Mouse (Mus musculus) CH12F3 (cell line): ENCODE results near the gene Fut1.

ENCODE experiments used
- in situ Hi-C: fragments of 300-500 bp; cut with MboI; formaldehyde crosslinking; loops from 2 replicates; pipeline ENCODE4 v1.14.3; 2020; ENCODE audit warnings: low sequenced_read_pairs

Fut1 gene

DNA sequence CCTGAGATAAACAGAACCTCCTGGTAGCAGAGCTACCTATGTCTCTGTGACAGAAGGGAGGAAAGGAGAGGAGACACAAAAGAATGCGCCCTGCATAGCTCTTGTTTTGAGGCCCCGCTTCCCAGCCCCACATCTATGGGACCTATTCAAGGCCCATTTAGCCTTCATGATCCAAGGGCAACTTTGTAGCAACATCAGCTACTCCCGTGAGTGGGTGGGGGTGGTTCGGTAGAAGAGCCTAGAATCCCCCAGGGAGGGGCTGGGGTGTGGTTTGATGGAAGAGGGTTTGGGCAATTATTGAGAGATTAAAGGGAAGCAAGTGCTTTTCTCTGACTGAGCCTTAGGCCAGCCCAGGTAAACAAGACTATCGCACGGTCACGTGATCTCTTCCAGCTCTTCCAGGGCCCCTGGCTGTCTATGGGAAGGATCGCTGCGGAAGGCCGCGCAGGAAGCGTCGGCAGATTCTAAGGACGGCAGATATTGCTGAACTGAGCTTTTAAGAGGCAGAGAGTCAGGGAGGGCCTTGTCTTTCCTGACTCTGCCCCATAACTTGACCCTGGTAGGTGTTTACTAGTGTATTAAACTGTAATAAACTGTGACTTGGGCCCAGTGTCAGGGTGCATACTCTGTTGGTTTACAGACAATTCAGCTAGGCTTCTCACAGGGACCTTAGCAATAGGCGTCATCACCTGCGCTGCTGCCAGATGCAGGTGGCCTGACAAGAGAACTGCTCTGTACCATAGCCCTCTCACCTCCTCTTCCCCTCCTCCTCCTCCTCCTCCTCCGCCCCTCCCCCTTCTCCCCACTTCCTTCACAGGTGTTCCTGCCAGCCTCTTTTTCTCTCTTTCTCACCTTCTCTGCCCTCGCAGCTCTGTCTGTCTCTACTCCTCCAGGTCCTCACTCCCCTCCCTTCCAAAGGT, 17.9 kb upstream of the Fut1 start:
- in situ Hi-C loops = loop anchor here (10.0 kb wide), 1 partner anchor 86 kb away; the partner anchor contains the start of gene Ntn5

GRCm38 (mm10) chr7:45605704-45606289, 11.3 kb upstream of the Fut1 start:
- in situ Hi-C loops = no loop called here

- in situ Hi-C loops = no loop called here
Observed at GRCm38 (mm10) chr7:45609511-45609910, 7.6 kb upstream of the Fut1 start.

GRCm38 (mm10) chr7:45616277-45616676, 812 bp upstream of the Fut1 start:
- in situ Hi-C loops = no loop called here

DNA sequence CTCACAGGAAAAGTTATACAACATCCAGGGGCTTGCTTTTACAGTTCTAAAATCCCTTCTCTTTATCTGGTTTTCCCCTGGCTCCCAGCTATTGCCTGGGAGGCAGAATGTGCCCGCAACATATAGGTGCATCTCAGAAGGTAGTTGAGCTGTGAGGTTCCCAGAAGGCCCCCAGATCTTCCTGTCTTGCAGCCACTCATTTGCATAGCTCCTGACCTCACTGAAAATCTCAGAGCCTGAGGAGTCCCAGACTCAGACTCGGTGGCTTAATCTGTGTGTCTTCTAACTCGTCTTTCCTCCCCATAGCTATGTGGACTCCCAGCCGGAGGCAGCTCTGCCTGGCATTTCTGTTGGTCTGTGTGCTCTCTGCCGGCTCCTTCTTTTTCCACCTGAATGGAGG, 1.2 kb downstream of the Fut1 start:
- in situ Hi-C loops = no loop called here

GRCm38 (mm10) chr7:45619592-45619991, 2.5 kb downstream of the Fut1 start:
- in situ Hi-C loops = no loop called here

- in situ Hi-C loops = no loop called here
Observed at GRCm38 (mm10) chr7:45621443-45621842, 4.4 kb downstream of the Fut1 start, which contains the start of gene Izumo1. Gene Izumo1 (plus strand): TSS chr7:45621811.

GRCm38 (mm10) chr7:45623507-45623906, 6.4 kb downstream of the Fut1 start:
- in situ Hi-C loops = no loop called here

DNA sequence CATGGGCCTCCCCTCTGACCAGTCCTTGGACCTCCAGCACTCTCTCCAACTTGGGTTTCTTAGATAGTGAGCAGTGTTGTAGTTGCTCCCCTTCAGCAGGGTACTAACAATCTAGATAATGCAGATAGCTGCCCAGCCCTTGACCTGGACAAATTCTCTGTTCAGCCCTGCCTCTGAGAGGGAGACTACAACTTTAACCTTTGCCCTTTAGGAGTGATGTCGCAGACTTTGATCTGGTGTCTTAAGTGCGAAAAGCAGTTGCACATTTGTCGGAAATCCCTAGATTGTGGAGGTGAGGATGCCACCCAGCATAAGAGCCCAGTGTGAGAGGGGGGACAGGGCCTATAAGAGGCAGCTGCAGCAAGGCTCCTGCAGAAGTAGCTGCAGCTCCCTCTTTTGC, 7.6 kb downstream of the Fut1 start:
- in situ Hi-C loops = no loop called here

DNA sequence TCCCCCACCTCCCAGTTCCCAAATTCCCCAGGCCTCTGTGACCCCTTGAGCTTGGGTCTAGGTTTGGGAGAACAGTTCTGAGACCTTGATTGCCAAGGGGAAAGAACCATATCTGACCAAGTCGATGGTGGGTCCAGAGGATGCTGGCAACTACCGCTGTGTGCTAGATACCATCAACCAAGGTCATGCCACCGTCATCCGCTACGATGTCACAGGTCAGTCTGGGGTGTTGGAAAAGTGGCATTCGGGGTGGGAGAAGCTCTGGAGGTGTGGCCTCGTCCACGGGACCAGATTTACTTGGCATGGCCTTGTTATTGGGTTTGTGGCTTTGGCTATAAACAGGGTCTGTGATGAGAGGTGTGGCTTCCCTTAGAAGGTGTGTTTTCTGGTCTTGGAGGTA, 8.4 kb downstream of the Fut1 start:
- in situ Hi-C loops = no loop called here

GRCm38 (mm10) chr7:45626571-45627076, 9.5 kb downstream of the Fut1 start:
- in situ Hi-C loops = no loop called here

GRCm38 (mm10) chr7:45627261-45627660, 10.2 kb downstream of the Fut1 start, which contains the start of gene Rasip1:
Gene Rasip1 (plus strand): TSS chr7:45627488.
- in situ Hi-C loops = no loop called here

DNA sequence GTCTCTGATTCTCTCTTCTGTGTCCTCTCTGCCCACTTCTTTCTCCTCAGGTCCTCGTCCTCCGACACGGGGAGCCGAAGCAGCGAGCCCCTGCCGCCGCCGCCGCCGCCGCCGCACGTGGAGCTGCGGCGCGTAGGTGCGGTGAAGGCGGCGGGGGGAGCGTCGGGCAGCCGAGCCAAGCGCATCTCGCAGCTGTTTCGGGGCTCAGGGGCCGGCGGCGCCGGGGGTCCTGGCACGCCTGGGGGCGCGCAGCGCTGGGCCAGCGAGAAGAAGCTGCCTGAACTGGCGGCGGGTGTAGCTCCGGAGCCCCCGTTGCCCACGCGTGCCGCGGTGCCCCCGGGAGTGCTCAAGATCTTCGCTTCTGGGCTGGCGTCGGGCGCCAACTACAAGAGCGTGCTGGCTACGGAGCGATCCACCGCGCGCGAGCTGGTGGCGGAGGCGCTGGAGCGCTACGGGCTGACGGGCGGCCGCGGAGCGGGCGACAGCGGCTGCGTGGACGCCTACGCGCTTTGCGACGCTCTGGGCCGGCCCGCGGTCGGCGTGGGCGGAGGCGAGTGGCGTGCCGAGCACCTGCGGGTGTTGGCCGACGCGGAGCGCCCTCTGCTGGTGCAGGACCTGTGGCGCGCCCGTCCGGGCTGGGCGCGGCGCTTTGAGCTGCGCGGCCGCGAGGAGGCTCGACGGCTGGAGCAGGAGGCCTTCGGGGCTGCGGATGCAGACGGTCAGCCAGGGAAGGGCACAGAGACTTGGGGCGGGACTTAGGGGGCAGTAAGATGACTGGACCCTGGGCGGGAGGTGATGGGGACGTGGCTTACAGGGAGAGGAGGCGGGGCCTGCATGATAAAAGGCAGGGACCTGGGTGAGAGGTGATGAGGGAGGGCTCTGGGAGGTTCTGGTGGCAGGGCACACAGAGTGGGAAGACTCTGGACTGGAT, 11.5 kb downstream of the Fut1 start:
- in situ Hi-C loops = no loop called here

GRCm38 (mm10) chr7:45630064-45630907, 13.2 kb downstream of the Fut1 start:
- in situ Hi-C loops = no loop called here

- in situ Hi-C loops = no loop called here
Observed at GRCm38 (mm10) chr7:45632499-45632898, 15.4 kb downstream of the Fut1 start.

DNA sequence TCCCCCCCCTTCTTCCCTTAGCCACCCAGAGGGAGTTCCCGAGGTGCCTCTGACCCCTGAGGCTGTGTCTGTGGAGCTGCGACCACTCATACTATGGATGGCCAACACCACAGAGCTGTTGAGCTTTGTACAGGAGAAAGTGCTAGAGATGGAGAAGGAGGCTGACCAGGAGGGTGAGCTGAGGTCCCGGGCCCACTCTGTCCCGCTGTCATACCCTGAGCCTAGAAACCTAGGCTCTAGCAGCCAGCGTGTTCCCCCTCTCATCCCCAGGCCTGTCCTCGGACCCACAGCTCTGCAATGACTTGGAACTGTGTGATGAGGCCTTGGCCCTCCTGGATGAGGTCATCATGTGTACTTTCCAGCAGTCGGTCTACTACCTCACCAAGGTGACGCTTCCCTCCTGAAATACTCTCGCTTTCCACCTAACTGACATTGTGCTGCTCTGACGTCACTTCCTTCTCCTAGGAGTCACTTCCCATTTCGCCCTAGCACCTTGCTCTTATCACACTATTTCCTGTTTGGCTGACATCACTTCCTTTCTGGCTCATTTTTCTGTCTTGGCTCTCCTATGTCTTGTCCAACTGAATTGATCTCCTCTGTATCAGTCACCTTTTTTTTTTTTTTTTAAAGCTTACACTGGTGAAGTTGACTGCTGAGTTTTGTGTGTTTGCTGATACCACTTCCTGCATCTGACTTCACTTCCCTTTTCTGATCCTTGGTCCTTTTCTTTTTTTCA, 18.0 kb downstream of the Fut1 start:
- in situ Hi-C loops = no loop called here

- in situ Hi-C loops = no loop called here
Observed at GRCm38 (mm10) chr7:45635711-45636688, 18.9 kb downstream of the Fut1 start.

DNA sequence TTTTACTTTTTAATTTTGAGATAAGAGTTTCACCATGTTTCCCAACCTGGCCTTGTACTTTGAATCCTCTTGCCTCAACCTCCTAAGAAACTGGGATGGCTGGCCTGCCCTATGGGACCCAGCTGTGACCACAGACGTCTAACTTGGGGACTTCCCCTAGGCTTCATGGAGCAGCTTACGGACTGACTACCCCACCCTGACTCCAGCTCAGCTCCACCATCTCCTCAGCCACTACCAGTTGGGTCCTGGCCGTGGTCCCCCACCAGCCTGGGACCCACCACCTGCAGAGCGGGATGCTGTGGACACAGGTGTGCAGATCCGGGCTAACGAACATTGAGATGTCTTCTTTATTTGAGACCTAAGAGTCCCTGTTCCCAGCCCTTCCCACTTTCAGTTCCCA, 20.6 kb downstream of the Fut1 start:
- in situ Hi-C loops = no loop called here
